Mouse (Mus musculus) heart, embryonic 15.5 days (tissue): ENCODE measurements around the gene Tsx. TPM values are rescaled to one million over a fixed set of nuclear protein-coding genes. Genes with fewer than 3 reads are reported as not detected.
"Not testable (repeated sequence)": the region's sequence is repeated elsewhere in the genome, so short reads cannot be mapped to it uniquely, and the experiment has no call there.

Experiments
- ATAC-seq: fragments of 200-750 bp; cut with Nextera tagmentation; replicated peaks from 2 replicates; pipeline ENCODE4 v1.8.0; 2017; ENCODE audit warnings: low read depth, moderate TSS enrichment; ENCODE audit not compliant: insufficient number of reproducible peaks, insufficient read depth, low FRiP score
- H3K27ac ChIP-seq: fragments of 300-500 bp; sonication (generic); 2 replicates; pipeline ENCODE4 v1.5.1; 2015; ENCODE audit warnings: mild to moderate bottlenecking, inconsistent platforms
- H3K27me3 ChIP-seq: fragments of 300-500 bp; sonication (generic); 2 replicates; pipeline ENCODE4 v1.6.1; 2015; ENCODE audit warnings: inconsistent platforms
- H3K36me3 ChIP-seq: fragments of 300-500 bp; sonication (generic); 2 replicates; pipeline ENCODE4 v1.6.1; 2015; ENCODE audit warnings: mild to moderate bottlenecking, inconsistent platforms
- H3K4me1 ChIP-seq: fragments of 300-500 bp; sonication (generic); replicated peaks from 2 replicates; pipeline ENCODE4 v1.6.1; 2015; ENCODE audit warnings: inconsistent platforms
- H3K4me2 ChIP-seq: fragments of 300-500 bp; sonication (generic); 2 replicates; pipeline ENCODE4 v1.6.1; 2015; ENCODE audit warnings: inconsistent platforms, mild to moderate bottlenecking, moderate library complexity
- H3K4me3 ChIP-seq: fragments of 300-500 bp; sonication (generic); 2 replicates; pipeline ENCODE4 v1.5.1; 2015; ENCODE audit warnings: mild to moderate bottlenecking, inconsistent platforms
- H3K9ac ChIP-seq: fragments of 300-500 bp; sonication (generic); 2 replicates; pipeline ENCODE4 v1.6.1; 2015; ENCODE audit warnings: mild to moderate bottlenecking, inconsistent platforms
- H3K9me3 ChIP-seq: fragments of 300-500 bp; sonication (generic); replicated peaks from 2 replicates; pipeline ENCODE4 v1.6.1; 2016; ENCODE audit warnings: inconsistent platforms
- WGBS: fragments of 180-500 bp; shearing (Covaris S2); methylation state at CpG from one replicate; pipeline ENCODE4 v1.1.7; 2015; ENCODE audit warnings: mixed read lengths; 5-methylcytosine and 5-hydroxymethylcytosine counted together
- polyA plus RNA-seq: library from polyadenylated mRNA; unstranded; fragments of >200 nt; fragmentation: Nextera tagmentation; extraction: Ambion mirVana; gene quantifications from 2 replicates; pipeline ENCODE4 v1.2.1, GENCODE M21; 2015

Gene Tsx
- polyA plus RNA-seq, 1 experiment from 2014 or later: 0.26 TPM

DNA sequence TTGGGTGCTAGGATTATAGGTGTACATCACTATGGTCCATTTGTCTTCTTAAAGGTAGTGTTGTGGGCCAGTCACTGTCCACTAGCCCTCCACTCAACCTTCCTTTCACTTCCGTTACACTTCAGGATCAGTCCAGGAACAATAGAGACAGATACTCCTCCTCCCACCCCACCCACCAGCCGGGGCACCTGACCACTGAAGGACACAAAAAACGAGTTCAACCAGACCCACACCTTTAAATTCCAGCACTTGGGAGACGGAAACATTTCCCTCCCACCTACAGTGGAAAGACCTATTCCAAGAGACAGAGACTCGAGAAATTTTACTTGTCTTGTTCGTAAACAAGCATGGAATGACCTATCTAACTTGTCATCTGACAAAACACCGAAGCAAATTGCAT lies 18.0 kb downstream of the Tsx start:
- no peak overlapping the region for H3K9ac ChIP-seq
- no peak for ATAC-seq
- no peaks in the 10 kb centered on the region for H3K36me3 ChIP-seq

DNA sequence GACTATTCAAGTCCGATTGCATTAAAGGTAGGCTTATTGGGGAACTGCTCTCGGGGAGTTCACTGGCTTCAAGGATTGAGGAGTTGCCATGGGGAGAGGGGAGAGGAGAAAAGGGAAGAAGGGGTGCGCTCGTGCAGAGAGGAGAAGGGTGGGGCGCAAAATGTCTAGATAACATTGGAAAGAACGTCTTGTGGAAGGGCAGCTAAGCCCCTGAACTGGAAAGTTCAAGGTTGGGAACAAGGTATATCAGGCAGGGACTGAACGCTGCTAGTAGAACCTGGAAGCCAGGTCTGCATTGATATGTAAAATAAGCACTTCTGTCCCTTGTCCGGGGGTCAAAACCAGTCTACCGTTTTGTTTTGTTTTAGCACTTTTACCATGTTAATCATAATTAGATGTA lies 23.8 kb downstream of the Tsx start:
- 11% methylated on average over 9 of the region's 9 CpGs for WGBS
- Histone ChIP-seq H3K4me3 (no peak overlapping the region), H3K27ac (no peak overlapping the region), H3K27me3 (peaks cover 55% of the 10 kb centered on the region), H3K4me2 (no peak overlapping the region), H3K9me3 (no peaks in the 10 kb centered on the region), H3K36me3 (no peaks in the 10 kb centered on the region), H3K4me1 (no peaks in the 10 kb centered on the region), H3K9ac (no peak overlapping the region)
- ATAC-seq: no peak

More for the DNA sequence above, 18.0 kb downstream of the Tsx start:
- H3K27me3 ChIP-seq: peaks cover 49% of the 10 kb centered on the region
- no peaks in the 10 kb centered on the region for H3K4me1 ChIP-seq
- H3K4me3 ChIP-seq: no peak overlapping the region
- H3K27ac ChIP-seq: no peak overlapping the region
- H3K4me2 ChIP-seq: no peak overlapping the region
- 69% methylated on average over 7 of the region's 7 CpGs for WGBS
- no peaks in the 10 kb centered on the region for H3K9me3 ChIP-seq

DNA sequence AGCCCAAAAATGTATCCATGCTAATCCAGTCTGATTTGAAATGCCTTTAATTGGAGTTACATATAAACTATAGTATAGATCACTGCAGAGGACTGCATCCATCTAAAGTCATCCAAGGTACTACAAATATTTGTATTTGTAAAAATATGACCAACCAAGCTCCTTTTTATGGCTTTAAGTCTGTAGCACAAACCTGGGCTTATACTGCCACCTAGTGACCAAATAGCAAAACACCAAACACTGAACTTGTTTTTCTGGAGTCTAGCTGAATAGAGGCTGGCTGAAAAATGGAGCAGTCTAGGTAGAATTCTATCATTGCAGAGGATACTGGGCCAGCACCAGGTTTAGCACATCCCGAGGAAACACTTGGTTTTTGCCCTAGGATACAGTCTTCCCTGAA lies 26.5 kb downstream of the Tsx start:
- Histone ChIP-seq H3K27me3 (peaks cover 61% of the 10 kb centered on the region), H3K27ac (no peak overlapping the region), H3K4me2 (no peak overlapping the region), H3K4me1 (no peaks in the 10 kb centered on the region), H3K4me3 (no peak overlapping the region), H3K36me3 (no peaks in the 10 kb centered on the region), H3K9ac (no peak overlapping the region), H3K9me3 (no peaks in the 10 kb centered on the region)
- ATAC-seq: no peak
- 0% methylated on average over 1 of the region's 1 CpGs for WGBS

DNA sequence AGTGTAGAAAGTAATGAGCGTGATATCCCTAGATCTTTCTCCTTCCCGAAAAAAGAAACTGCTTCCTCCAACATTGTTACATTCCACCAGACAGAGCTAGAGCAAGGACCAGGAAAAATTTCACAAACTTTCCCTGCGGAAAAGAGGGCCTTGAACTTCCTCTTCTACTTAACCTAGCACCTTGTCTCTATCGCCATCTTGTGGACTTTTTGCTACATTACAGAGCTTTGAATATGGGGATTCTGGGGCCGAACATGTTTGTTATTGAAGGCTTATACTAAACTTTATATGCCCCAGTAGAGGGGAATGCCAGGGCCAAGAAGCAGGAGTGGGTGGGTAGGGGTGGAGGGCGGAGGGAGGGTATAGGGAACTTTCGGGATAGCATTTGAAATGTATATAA lies 29.5 kb downstream of the Tsx start:
- no peak overlapping the region for H3K4me3 ChIP-seq
- peaks cover 63% of the 10 kb centered on the region for H3K27me3 ChIP-seq
- no peak overlapping the region for H3K4me2 ChIP-seq
- no peaks in the 10 kb centered on the region for H3K9me3 ChIP-seq
- H3K9ac ChIP-seq: no peak overlapping the region
- no peak for ATAC-seq
- no peak overlapping the region for H3K27ac ChIP-seq
- H3K36me3 ChIP-seq: no peaks in the 10 kb centered on the region
- 33% methylated on average over 7 of the region's 7 CpGs for WGBS
- H3K4me1 ChIP-seq: no peaks in the 10 kb centered on the region

DNA sequence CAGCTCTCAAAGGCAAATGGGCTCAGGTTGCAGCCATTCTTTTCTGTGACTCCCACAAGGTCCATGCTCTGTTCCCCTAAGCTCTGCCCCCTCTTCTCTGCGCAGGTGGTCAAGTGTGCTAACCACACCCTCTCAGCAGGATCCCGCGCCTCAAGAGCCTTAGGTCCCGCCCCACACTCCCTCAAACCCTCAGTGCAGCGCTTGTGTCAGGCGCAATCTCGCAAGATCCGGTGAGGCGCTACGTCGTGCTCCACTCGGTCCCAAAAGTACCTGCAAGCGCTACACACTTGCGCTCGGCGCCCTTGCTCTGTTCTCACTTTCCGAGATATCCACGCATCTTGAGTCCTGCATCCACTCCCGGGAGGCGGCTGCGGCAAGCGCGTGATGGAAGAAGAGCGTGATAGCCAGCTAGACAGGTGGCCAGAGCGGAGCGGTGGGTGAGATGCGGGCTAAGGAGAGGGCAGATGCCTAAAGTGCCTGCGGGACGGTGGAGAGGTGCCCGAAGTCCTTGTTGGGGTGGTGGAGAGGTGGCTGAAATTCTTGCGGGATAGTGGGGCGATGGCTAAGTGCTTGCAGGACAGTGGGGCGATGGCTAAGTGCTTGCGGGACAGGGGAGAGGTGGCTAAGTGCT lies 33.4 kb downstream of the Tsx start:
- Histone ChIP-seq H3K4me3 (peak overlapping the region; percentile 47), H3K27me3 (peaks cover 53% of the 10 kb centered on the region), H3K4me1 (no peaks in the 10 kb centered on the region), H3K36me3 (no peaks in the 10 kb centered on the region), H3K4me2 (peak overlapping the region; percentile 73), H3K27ac (no peak overlapping the region), H3K9me3 (no peaks in the 10 kb centered on the region), H3K9ac (no peak overlapping the region)
- no peak for ATAC-seq
- 5% methylated on average over 34 of the region's 34 CpGs for WGBS

DNA sequence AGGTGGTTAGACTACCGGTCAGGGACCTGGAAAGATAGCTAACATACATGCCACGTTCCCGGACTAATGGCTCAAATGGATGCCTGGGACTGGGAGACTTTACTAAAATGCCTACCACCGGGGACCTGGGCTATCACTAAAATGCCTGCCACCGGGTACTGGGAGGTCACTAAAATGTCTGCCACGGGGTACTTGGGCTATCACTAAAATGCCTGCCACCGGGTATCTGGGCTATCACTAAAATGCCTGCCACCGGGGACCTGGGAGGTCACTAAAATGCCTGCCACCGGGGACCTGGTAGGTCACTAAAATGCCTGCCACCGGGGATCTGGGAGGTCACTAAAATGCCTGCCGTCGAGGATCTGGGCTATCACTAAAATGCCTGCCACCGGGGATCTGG lies 34.2 kb downstream of the Tsx start:
- not testable (repeated sequence) for H3K4me1 ChIP-seq, H3K9ac ChIP-seq, H3K36me3 ChIP-seq, H3K27ac ChIP-seq, ATAC-seq, H3K9me3 ChIP-seq
- Histone ChIP-seq H3K27me3 (peaks cover 50% of the 10 kb centered on the region), H3K4me2 (peak overlapping the region; percentile 73), H3K4me3 (peak overlapping the region; percentile 47)
- 39% methylated on average over 12 of the region's 13 CpGs for WGBS

DNA sequence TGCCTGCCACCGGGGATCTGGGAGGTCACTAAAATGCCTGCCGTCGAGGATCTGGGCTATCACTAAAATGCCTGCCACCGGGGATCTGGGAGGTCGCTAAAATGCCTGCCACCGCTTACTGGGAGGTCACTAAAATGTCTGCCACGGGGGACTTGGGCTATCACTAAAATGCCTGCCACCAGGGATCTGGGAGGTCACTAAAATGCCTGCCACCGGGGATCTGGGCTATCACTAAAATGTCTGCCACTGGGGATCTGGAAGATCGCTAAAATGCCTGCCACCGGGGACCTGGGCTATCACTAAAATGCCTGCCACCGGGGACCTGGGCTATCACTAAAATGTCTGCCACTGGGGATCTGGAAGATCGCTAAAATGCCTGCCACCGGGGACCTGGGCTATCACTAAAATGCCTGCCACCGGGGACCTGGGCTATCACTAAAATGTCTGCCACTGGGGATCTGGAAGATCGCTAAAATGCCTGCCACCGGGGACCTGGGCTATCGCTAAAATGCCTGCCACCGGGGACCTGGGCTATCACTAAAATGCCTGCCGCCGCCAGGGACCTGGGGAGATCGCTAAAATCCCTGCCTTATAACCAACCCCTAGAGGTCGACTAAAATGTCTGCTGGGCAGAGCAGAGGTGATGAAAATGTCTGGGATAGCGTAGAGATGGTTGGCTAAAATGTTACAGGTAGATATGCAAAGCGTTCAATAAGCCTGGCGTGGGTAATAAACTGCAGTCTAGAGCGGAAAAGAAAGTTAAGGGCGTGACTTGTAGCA lies 34.9 kb downstream of the Tsx start:
- WGBS: 71% methylated on average over 22 of the region's 27 CpGs
- H3K27me3 ChIP-seq: peaks cover 47% of the 10 kb centered on the region
- not testable (repeated sequence) for H3K4me2 ChIP-seq, H3K4me1 ChIP-seq, H3K4me3 ChIP-seq, H3K9ac ChIP-seq, ATAC-seq, H3K27ac ChIP-seq, H3K9me3 ChIP-seq, H3K36me3 ChIP-seq

DNA sequence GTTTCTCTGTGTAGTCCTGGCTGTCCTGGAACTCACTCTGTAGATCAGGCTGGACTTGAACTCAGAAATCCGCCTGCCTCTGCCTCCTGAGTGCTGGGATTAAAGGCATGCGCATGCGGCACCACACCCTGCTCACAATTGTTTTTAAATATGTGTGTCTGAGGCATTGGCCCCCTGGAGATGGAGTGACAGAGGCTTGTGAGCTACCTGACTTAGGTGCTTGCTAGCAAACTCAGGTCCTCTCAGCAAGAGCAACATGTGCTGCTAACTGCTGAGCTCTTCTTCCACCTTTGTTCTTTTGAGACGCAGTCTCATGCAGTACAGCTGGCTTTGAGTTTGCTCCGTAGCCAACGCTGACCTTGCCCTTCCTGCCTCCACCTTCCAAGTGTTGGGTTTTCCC lies 38.5 kb downstream of the Tsx start:
- H3K4me1 ChIP-seq: no peaks in the 10 kb centered on the region
- no peaks in the 10 kb centered on the region for H3K9me3 ChIP-seq
- peaks cover 18% of the 10 kb centered on the region for H3K27me3 ChIP-seq

DNA sequence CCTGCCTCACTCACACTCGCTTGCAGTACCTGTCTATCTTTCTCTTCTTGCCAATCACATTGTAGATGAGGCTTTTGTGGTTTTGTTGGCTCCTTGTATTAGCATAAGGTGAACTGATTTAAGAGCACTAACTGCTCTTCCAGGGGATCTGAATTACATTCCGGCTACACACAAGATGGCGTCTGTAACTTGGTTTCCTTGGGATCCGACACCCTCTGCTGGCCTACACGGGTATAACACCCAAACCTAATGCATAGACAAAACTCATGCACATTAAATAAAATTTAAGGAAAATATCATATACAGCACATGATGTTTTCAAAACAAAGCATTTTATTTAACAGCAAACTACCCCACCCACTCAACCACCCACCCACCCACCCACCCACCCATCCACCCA lies 45.8 kb downstream of the Tsx start:
- Histone ChIP-seq H3K4me1 (no peaks in the 10 kb centered on the region), H3K9ac (no peak overlapping the region), H3K4me2 (no peak overlapping the region), H3K27me3 (no peaks in the 10 kb centered on the region), H3K27ac (no peak overlapping the region), H3K36me3 (no peaks in the 10 kb centered on the region), H3K9me3 (no peaks in the 10 kb centered on the region), H3K4me3 (no peak overlapping the region)
- ATAC-seq: no peak
- 72% methylated on average over 5 of the region's 5 CpGs for WGBS

More for the DNA sequence above, 38.5 kb downstream of the Tsx start:
- no peaks in the 10 kb centered on the region for H3K36me3 ChIP-seq
- no peak overlapping the region for H3K4me2 ChIP-seq
- no peak overlapping the region for H3K9ac ChIP-seq
- no peak overlapping the region for H3K27ac ChIP-seq
- ATAC-seq: no peak
- no peak overlapping the region for H3K4me3 ChIP-seq
- 82% methylated on average over 6 of the region's 6 CpGs for WGBS

DNA sequence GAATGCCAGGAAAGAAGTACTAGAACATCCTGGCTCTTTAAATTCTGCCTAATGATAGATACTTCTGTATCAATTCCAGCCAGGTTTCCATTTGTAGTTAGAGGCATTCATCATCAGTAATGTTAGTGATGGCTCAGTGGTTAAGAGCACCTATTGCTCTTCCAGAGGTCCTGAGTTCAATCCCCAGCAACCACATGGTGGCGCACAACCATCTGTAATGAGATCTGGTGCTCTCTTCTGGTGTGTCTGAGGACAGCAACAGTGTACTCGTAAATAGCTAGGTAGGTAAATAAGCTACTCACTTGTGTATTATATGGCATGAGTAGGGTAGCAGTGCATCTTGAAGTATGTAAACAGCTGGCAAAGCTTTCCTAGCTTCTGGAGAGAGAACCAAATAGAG lies 54.7 kb downstream of the Tsx start:
- no peak for ATAC-seq
- H3K4me1 ChIP-seq: no peaks in the 10 kb centered on the region
- H3K9ac ChIP-seq: no peak overlapping the region
- H3K4me3 ChIP-seq: no peak overlapping the region
- no peak overlapping the region for H3K27ac ChIP-seq
- 69% methylated on average over 2 of the region's 2 CpGs for WGBS
- H3K27me3 ChIP-seq: no peaks in the 10 kb centered on the region
- H3K36me3 ChIP-seq: no peaks in the 10 kb centered on the region; the same call in 1 of the 2 replicates
- no peaks in the 10 kb centered on the region for H3K9me3 ChIP-seq
- H3K4me2 ChIP-seq: no peak overlapping the region

DNA sequence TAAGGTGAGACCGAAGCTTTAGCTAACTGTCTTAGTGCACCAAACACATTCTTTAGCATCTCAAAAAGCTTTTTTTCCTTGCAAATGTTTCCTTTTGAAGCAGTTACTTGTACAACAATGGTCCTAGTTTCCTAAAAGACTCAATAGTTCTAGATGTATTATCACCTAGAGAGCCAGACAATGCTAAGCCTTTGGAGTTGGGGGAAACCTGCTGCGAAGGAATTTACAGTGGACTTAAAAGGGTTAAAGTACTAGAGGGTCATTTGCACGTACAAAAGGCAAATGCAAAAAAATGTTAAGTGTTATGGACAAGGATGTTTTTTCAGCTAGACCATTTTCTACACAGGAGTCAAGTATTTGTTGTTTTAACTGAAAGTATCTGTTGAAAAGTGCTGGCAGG lies 58.1 kb downstream of the Tsx start:
- Histone ChIP-seq H3K4me1 (no peaks in the 10 kb centered on the region), H3K36me3 (no peaks in the 10 kb centered on the region; the same call in 1 of the 2 replicates), H3K9me3 (no peaks in the 10 kb centered on the region), H3K4me3 (no peak overlapping the region), H3K27ac (no peak overlapping the region), H3K27me3 (no peaks in the 10 kb centered on the region), H3K9ac (no peak overlapping the region), H3K4me2 (no peak overlapping the region)
- no peak for ATAC-seq
- WGBS: 71% methylated on average over 3 of the region's 3 CpGs
